Mouse (Mus musculus) lung, embryonic 14.5 days (tissue): Measurements from ENCODE around the gene Aifm2. TPM values are rescaled to one million over a fixed set of nuclear protein-coding genes. Genes with fewer than 3 reads are reported as not detected.

Experiments
- ATAC-seq: fragments of 200-750 bp; cut with Nextera tagmentation; 2 replicates; pipeline ENCODE4 v1.8.0; 2017; ENCODE audit warnings: mild to moderate bottlenecking, moderate TSS enrichment, moderate library complexity; ENCODE audit not compliant: insufficient read depth
- DNase-seq: peaks from one replicate; pipeline ENCODE4 v3.0.0-alpha.2; 2015
- H3K27ac ChIP-seq: fragments of 300-500 bp; sonication (generic); 2 replicates; pipeline ENCODE4 v1.5.1; 2014; ENCODE audit warnings: low read depth, mild to moderate bottlenecking, moderate library complexity
- H3K27me3 ChIP-seq: fragments of 300-500 bp; sonication (generic); 2 replicates; pipeline ENCODE4 v1.6.1; 2014; ENCODE audit warnings: low read length, control low read depth; ENCODE audit not compliant: insufficient read depth
- H3K36me3 ChIP-seq: fragments of 300-500 bp; sonication (generic); 2 replicates; pipeline ENCODE4 v1.6.1; 2014; ENCODE audit warnings: control low read depth; ENCODE audit not compliant: insufficient read depth
- H3K4me1 ChIP-seq: fragments of 300-500 bp; sonication (generic); 2 replicates; pipeline ENCODE4 v1.6.1; 2014; ENCODE audit warnings: antibody characterized with exemption, control low read depth; ENCODE audit not compliant: insufficient read depth
- H3K4me2 ChIP-seq: fragments of 300-500 bp; sonication (generic); 2 replicates; pipeline ENCODE4 v1.6.1; 2014; ENCODE audit warnings: mild to moderate bottlenecking
- H3K4me3 ChIP-seq: fragments of 300-500 bp; sonication (generic); 2 replicates; pipeline ENCODE4 v1.5.1; 2014; ENCODE audit warnings: low read depth, low read length
- H3K9ac ChIP-seq: fragments of 300-500 bp; sonication (generic); 2 replicates; pipeline ENCODE4 v1.6.1; 2014
- H3K9me3 ChIP-seq: fragments of 300-500 bp; sonication (generic); 2 replicates; pipeline ENCODE4 v1.6.1; 2016; ENCODE audit warnings: low read depth, low read length, control low read depth
- CTCF ChIP-seq: IDR thresholded peaks from 2 replicates; pipeline ENCODE4 v1.5.1; 2016; ENCODE audit warnings: antibody characterized with exemption, low read depth
- WGBS: fragments of 180-500 bp; shearing (Covaris S2); extraction: QIAGEN DNeasy Blood & Tissue Kit; methylation state at CpG from one replicate; pipeline ENCODE4 v1.1.7; 2014; 5-methylcytosine and 5-hydroxymethylcytosine counted together
- polyA plus RNA-seq: library from polyadenylated mRNA; unstranded; fragments of >200 nt; fragmentation: Nextera tagmentation; extraction: Ambion mirVana; gene quantifications from 2 replicates; pipeline ENCODE4 v1.2.1, GENCODE M21; 2014

Aifm2 gene
- polyA plus RNA-seq, 1 experiment from 2014 or later = 11.5 TPM

DNA sequence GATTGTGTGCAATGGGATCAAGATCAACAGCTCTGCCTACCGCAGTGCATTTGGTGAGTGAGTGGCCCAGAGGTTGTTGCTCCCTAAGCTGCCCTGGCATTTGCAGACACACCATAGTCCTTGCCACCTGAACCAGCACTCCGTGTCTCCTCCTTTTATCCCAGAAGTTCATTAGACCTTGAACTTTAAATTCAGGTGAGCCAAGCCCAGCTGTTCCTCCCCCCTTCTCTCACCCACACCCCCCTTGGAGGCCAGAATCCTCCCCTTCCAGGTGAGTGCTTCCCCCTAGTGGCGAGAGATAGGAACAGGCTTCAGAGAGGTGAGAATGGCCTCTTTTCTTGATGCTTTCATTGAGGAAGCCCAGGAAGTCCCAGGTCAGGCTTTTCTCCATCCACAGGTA, 19.3 kb downstream of the Aifm2 start:
- peak; percentile 48 for DNase-seq
- H3K36me3 ChIP-seq = peaks cover 28% of the 10 kb centered on the region
- no peaks in the 10 kb centered on the region for H3K27me3 ChIP-seq
- H3K9ac ChIP-seq = no peak overlapping the region
- TF ChIP-seq CTCF = peak; percentile 84
- no peaks in the 10 kb centered on the region for H3K9me3 ChIP-seq
- 45% methylated on average over 3 of the region's 3 CpGs for WGBS
- H3K4me1 ChIP-seq = no peaks in the 10 kb centered on the region
- H3K4me3 ChIP-seq = no peak overlapping the region
- H3K4me2 ChIP-seq = no peak overlapping the region
- no peak overlapping the region for H3K27ac ChIP-seq
- ATAC-seq = no peak

- Histone ChIP-seq H3K36me3 (peaks cover 45% of the 10 kb centered on the region), H3K4me1 (no peaks in the 10 kb centered on the region), H3K9ac (no peak overlapping the region; the same call in 1 of the 2 replicates), H3K9me3 (no peaks in the 10 kb centered on the region), H3K4me2 (no peak overlapping the region), H3K4me3 (no peak overlapping the region), H3K27ac (no peak overlapping the region), H3K27me3 (no peaks in the 10 kb centered on the region)
- TF ChIP-seq CTCF = no peak
- ATAC-seq (no peak), DNase-seq (no peak)
- 59% methylated on average over 10 of the region's 10 CpGs for WGBS
Observed at GRCm38 (mm10) chr10:61736671-61737078, 21.6 kb downstream of the Aifm2 start.

DNA sequence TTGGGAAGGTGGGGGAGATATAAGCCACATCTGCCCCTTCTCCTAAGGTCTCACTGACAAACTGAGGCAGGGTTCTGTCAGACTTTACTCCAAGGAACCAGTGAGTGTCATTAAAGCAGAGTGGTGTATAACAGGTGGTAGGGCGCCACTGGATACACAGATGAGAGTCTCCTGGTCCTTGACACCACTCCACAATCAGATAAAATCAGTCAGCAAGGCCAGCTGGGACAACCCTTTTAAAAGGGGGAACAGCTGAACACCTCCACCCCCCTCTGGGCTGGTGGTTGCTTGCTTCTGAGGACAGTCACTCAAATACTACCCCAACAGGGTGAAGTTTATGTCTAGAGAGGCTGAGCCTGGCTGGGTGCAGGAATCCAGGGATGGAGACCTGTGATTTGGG, 22.5 kb downstream of the Aifm2 start:
- H3K27ac ChIP-seq = no peak overlapping the region
- DNase-seq (no peak), ATAC-seq (no peak)
- no peak overlapping the region for H3K4me2 ChIP-seq
- no peaks in the 10 kb centered on the region for H3K27me3 ChIP-seq
- WGBS = 79% methylated on average over 1 of the region's 1 CpGs
- TF ChIP-seq CTCF = no peak
- H3K9me3 ChIP-seq = no peaks in the 10 kb centered on the region
- H3K4me3 ChIP-seq = no peak overlapping the region
- H3K4me1 ChIP-seq = no peaks in the 10 kb centered on the region
- peaks cover 52% of the 10 kb centered on the region for H3K36me3 ChIP-seq
- no peak overlapping the region for H3K9ac ChIP-seq

DNA sequence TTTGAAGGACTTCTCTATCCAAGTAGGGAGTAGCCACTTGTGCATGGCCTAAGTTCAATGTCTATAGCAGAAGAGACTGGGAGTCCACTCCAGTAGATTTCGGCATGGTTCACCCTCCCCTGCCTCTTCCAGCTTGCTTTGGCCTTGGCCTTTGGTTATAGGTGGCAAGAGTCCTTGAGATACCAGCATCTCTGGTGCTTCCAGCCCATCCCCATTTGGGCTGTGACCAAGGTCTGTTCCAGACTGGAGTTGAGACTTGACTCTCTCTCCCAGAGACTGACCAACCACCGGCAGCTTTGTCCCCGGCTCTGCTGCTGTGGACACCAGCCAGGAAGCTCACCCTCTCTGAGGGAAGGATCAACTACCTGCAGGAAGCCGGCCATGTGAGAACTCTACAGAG, 23.1 kb downstream of the Aifm2 start:
- no peak for TF ChIP-seq CTCF
- 92% methylated on average over 4 of the region's 4 CpGs for whole genome bisulfite sequencing
- Histone ChIP-seq H3K4me1 (no peaks in the 10 kb centered on the region), H3K36me3 (peaks cover 58% of the 10 kb centered on the region), H3K27ac (no peak overlapping the region), H3K9me3 (no peaks in the 10 kb centered on the region), H3K4me3 (no peak overlapping the region), H3K9ac (no peak overlapping the region), H3K4me2 (no peak overlapping the region), H3K27me3 (no peaks in the 10 kb centered on the region)
- DNase-seq = no peak
- ATAC-seq = no peak

DNA sequence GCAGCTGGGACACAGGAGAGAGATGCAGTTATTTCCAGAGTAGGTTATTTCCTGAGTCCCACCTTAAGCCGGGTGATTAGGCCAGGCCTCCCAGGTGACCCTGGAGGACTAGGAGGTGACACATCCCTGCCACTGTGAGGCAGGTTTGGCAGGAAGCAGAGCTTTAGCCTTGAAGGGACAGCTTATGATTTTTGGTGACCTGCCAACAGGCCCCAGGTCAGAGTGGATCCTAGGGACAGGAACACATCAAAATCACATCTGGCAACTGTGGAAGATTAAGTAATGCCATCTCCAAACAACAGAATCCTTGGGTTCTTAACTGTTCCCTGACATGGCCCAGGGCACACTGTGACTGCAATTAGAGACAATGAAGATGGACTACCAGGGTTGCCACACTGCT, 26.2 kb downstream of the Aifm2 start:
- ATAC-seq = no peak
- H3K4me3 ChIP-seq = no peak overlapping the region
- no peak overlapping the region for H3K27ac ChIP-seq
- peaks cover 89% of the 10 kb centered on the region for H3K36me3 ChIP-seq
- no peak overlapping the region for H3K9ac ChIP-seq
- no peaks in the 10 kb centered on the region for H3K27me3 ChIP-seq
- 74% methylated on average over 1 of the region's 1 CpGs for WGBS
- H3K4me2 ChIP-seq = no peak overlapping the region
- no peaks in the 10 kb centered on the region for H3K4me1 ChIP-seq
- peaks cover 6% of the 10 kb centered on the region; the same call in 1 of the 2 replicates for H3K9me3 ChIP-seq
- DNase-seq = no peak
- TF ChIP-seq CTCF = no peak

DNA sequence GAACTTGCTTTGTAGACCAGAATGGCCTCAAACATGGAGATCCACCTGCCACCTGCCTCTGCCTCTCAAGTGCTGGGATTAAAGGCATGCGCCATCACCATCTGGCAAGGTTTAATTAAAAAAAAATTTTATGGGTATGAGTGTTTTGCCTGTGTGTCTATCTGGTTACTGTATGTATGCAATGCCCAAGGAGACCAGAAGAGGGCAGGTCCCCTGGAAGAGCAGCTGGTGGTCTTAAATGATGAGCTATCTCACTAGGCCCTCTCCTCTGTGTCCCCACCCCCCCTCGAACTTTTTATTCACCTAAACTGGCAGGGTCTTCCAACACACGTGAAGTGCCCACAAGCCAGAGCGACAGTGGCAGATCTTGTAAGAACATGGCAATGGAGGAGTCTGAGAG, 26.8 kb downstream of the Aifm2 start:
- Histone ChIP-seq H3K27me3 (no peaks in the 10 kb centered on the region), H3K4me1 (no peaks in the 10 kb centered on the region), H3K27ac (no peak overlapping the region), H3K36me3 (peaks cover 92% of the 10 kb centered on the region), H3K9me3 (peaks cover 6% of the 10 kb centered on the region; the same call in 1 of the 2 replicates), H3K9ac (no peak overlapping the region), H3K4me2 (no peak overlapping the region), H3K4me3 (no peak overlapping the region)
- ATAC-seq = no peak
- WGBS = 85% methylated on average over 4 of the region's 4 CpGs
- peak; percentile 25 for DNase-seq
- peak; percentile 49 for TF ChIP-seq CTCF

GRCm38 (mm10) chr10:61742336-61742735, 27.3 kb downstream of the Aifm2 start:
- H3K9me3 ChIP-seq = peaks cover 6% of the 10 kb centered on the region; the same call in 1 of the 2 replicates
- 90% methylated on average over 8 of the region's 8 CpGs for WGBS
- peaks cover 96% of the 10 kb centered on the region for H3K36me3 ChIP-seq
- no peak overlapping the region for H3K4me2 ChIP-seq
- no peak for TF ChIP-seq CTCF
- H3K27ac ChIP-seq = no peak overlapping the region
- ATAC-seq = no peak
- H3K9ac ChIP-seq = no peak overlapping the region
- no peaks in the 10 kb centered on the region for H3K4me1 ChIP-seq
- no peak for DNase-seq
- H3K27me3 ChIP-seq = no peaks in the 10 kb centered on the region
- H3K4me3 ChIP-seq = no peak overlapping the region

- peaks cover 97% of the 10 kb centered on the region for H3K36me3 ChIP-seq
- ATAC-seq = no peak
Observed at GRCm38 (mm10) chr10:61745133-61745532, 30.1 kb downstream of the Aifm2 start.

More at GRCm38 (mm10) chr10:61745133-61745532, 30.1 kb downstream of the Aifm2 start:
- DNase-seq = peak; percentile 68
- Histone ChIP-seq H3K4me2 (no peak overlapping the region), H3K27me3 (no peaks in the 10 kb centered on the region), H3K9me3 (peaks cover 6% of the 10 kb centered on the region; the same call in 1 of the 2 replicates), H3K4me3 (no peak overlapping the region), H3K9ac (no peak overlapping the region), H3K4me1 (no peaks in the 10 kb centered on the region), H3K27ac (no peak overlapping the region)
- 83% methylated on average over 4 of the region's 4 CpGs for WGBS
- peak; percentile 60 for TF ChIP-seq CTCF
